Mouse (Mus musculus) forebrain, embryonic 11.5 days (tissue): ENCODE data around the gene Pafah1b3. TPM values are rescaled to one million over a fixed set of nuclear protein-coding genes. Genes with fewer than 3 reads are reported as not detected.

Source experiments
- ATAC-seq: fragments of 200-750 bp; cut with Nextera tagmentation; replicated peaks from 2 replicates; pipeline ENCODE4 v1.8.0; 2017; ENCODE audit warnings: moderate TSS enrichment; ENCODE audit not compliant: low FRiP score
- DNase-seq: peaks from one replicate; pipeline ENCODE4 v3.0.0-alpha.2; 2017; ENCODE audit warnings: low spot score
- H3K27ac ChIP-seq: fragments of 300-500 bp; sonication (generic); 2 replicates; pipeline ENCODE4 v1.5.1; 2014; ENCODE audit warnings: low read depth, low read length
- H3K27me3 ChIP-seq: fragments of 300-500 bp; sonication (generic); 2 replicates; pipeline ENCODE4 v1.6.1; 2014; ENCODE audit warnings: mild to moderate bottlenecking, low read length, mixed read lengths; ENCODE audit not compliant: control insufficient read depth, insufficient read depth
- H3K36me3 ChIP-seq: fragments of 300-500 bp; sonication (generic); 2 replicates; pipeline ENCODE4 v1.6.1; 2014; ENCODE audit warnings: mild to moderate bottlenecking, low read length, moderate library complexity, mixed read lengths; ENCODE audit not compliant: control insufficient read depth, insufficient read depth
- H3K4me1 ChIP-seq: fragments of 300-500 bp; sonication (generic); replicated peaks from 2 replicates; pipeline ENCODE4 v1.6.1; 2014; ENCODE audit warnings: low read length, mixed read lengths; ENCODE audit not compliant: control insufficient read depth, insufficient read depth
- H3K4me2 ChIP-seq: fragments of 300-500 bp; sonication (generic); 2 replicates; pipeline ENCODE4 v1.6.1; 2014; ENCODE audit warnings: low read depth, mild to moderate bottlenecking, low read length, moderate library complexity, mixed read lengths; ENCODE audit not compliant: severe bottlenecking
- H3K4me3 ChIP-seq: fragments of 300-500 bp; sonication (generic); 2 replicates; pipeline ENCODE4 v1.5.1; 2014; ENCODE audit warnings: low read depth, low read length
- H3K9ac ChIP-seq: fragments of 300-500 bp; sonication (generic); 2 replicates; pipeline ENCODE4 v1.6.1; 2014; ENCODE audit warnings: low read length
- H3K9me3 ChIP-seq: fragments of 300-500 bp; sonication (generic); 2 replicates; pipeline ENCODE4 v1.6.1; 2016; ENCODE audit warnings: low read length, mixed read lengths; ENCODE audit not compliant: control insufficient read depth
- WGBS: fragments of 180-500 bp; shearing (Covaris S2); extraction: QIAGEN DNeasy Blood & Tissue Kit; methylation state at CpG from one replicate; pipeline ENCODE4 v1.1.7; 2014; 5-methylcytosine and 5-hydroxymethylcytosine counted together
- polyA plus RNA-seq: library from polyadenylated mRNA; unstranded; fragments of >200 nt; fragmentation: Nextera tagmentation; extraction: Ambion mirVana; gene quantifications from 2 replicates; pipeline ENCODE4 v1.2.1, GENCODE M21; 2014

Pafah1b3 gene
- polyA plus RNA-seq, 1 experiment from 2014 or later = 298 TPM

DNA sequence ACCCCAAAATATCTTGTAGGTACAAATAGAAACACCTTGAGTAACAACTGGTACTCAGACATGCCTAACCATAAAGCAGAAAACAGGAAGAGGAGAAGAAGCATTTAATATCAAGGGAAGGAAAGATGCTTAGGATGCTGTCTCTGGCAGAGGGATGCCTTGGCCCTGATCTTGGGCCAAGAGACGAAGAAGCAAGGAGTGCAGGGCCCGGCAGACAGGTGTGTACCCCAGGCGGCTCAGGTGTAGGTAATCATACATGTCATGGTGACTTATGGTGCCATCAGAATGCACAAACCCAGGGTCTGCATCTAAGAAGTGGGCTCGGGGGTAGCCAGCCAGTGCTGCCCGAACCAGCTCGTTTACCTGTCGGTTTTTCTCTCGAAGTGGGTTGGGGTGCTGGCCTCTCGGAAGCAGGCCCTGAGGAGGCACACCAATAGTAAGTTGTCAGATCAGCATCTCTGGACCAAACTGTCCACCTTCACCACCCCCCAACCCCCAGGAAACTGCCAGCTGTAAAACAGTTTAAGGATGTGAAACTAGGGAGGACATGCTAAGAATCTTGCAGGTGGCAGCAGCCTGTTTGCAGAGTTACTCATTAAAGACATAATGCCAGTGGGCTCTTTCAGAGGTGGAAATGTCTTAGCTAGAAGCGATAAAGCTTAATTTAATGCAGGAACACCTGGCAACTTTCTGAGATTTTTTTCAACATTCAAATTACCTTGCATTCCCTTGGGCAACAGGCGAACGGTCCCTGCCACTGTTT, 2.6 kb downstream of the Pafah1b3 start:
- Histone ChIP-seq H3K4me3 (no peak overlapping the region), H3K27me3 (no peaks in the 10 kb centered on the region), H3K9me3 (no peaks in the 10 kb centered on the region), H3K4me2 (no peak overlapping the region), H3K4me1 (peaks cover 9% of the 10 kb centered on the region; the same call in 1 of the 2 replicates), H3K36me3 (peaks cover 14% of the 10 kb centered on the region), H3K27ac (no peak overlapping the region), H3K9ac (no peak overlapping the region)
- DNase-seq (no peak), ATAC-seq (no peak)
- WGBS = 92% methylated on average over 12 of the region's 12 CpGs

DNA sequence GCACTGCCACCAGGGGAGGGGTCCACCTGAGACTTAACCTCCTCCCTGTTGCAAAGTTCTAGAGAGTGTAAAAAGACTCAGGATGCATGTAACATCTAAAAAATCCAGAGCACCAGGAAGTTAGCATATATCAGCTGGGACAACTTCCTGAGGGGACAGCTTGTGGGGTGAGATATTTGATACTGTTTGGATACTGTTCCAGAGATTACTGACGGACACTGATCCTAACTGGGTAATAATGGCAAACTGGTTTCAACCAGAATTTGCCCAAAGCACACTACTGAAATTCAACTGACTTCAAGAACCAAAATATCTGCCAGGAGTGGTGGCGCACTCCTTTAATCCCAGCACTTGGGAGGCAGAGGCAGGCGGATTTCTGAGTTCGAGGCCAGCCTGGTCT, 3.3 kb downstream of the Pafah1b3 start:
- H3K27ac ChIP-seq = no peak overlapping the region
- DNase-seq (no peak), ATAC-seq (no peak)
- no peak overlapping the region for H3K9ac ChIP-seq
- peaks cover 9% of the 10 kb centered on the region; the same call in 1 of the 2 replicates for H3K4me1 ChIP-seq
- no peak overlapping the region for H3K4me3 ChIP-seq
- no peak overlapping the region for H3K4me2 ChIP-seq
- peaks cover 20% of the 10 kb centered on the region for H3K36me3 ChIP-seq
- 90% methylated on average over 4 of the region's 4 CpGs for WGBS
- H3K27me3 ChIP-seq = no peaks in the 10 kb centered on the region
- H3K9me3 ChIP-seq = no peaks in the 10 kb centered on the region; the same call in 1 of the 2 replicates

DNA sequence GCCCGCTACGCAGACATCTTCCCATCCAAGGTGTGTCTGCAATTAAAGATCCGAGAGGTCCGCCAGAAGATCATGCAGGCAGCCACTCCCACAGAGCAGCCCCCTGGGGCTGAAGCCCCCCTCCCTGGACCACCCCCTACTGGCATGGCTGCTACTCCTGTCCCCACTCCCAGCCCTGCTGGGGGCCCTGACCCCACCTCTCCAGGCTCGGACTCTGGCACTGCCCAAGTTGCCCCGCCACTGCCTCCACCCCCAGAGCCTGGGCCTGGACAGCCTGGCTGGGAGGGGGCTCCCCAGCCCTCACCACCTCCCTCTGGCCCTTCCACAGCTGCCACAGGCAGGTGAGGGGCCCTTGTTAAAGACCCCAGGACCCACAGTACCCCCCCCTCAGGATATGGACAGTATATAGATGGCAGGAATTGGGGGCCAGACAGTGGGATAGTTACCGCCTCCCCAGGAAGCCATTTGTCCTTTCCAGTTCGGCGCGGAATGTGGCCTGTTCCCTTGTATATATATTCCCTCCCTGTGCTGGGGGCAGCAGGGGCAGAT, 4.5 kb downstream of the Pafah1b3 start:
- H3K36me3 ChIP-seq = peaks cover 30% of the 10 kb centered on the region
- DNase-seq = no peak
- H3K4me1 ChIP-seq = peaks cover 9% of the 10 kb centered on the region; the same call in 1 of the 2 replicates
- H3K9ac ChIP-seq = no peak overlapping the region
- no peak for ATAC-seq
- 81% methylated on average over 10 of the region's 10 CpGs for WGBS
- H3K27me3 ChIP-seq = no peaks in the 10 kb centered on the region
- H3K27ac ChIP-seq = no peak overlapping the region
- no peaks in the 10 kb centered on the region; the same call in 1 of the 2 replicates for H3K9me3 ChIP-seq
- H3K4me2 ChIP-seq = no peak overlapping the region
- no peak overlapping the region for H3K4me3 ChIP-seq

DNA sequence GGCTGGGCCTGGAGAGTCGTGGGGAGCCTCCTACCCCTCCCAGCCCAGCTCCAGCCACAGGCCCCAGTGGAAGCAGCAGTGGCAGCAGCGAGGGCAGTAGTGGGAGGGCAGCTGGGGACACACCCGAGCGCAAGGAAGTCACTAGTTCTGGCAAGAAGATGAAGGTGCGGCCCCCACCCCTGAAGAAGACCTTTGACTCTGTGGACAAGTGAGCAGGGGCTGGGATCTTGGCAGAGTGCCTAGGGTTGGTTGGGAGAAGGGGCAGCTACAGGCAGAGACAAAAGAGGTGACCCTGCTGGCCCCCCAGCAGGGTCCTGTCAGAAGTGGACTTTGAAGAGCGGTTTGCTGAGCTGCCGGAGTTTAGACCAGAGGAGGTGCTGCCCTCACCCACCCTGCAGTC, 5.7 kb downstream of the Pafah1b3 start:
- Histone ChIP-seq H3K27me3 (no peaks in the 10 kb centered on the region), H3K9me3 (no peaks in the 10 kb centered on the region; the same call in 1 of the 2 replicates), H3K4me1 (peaks cover 5% of the 10 kb centered on the region; the same call in 1 of the 2 replicates), H3K36me3 (peaks cover 37% of the 10 kb centered on the region), H3K27ac (no peak overlapping the region), H3K9ac (no peak overlapping the region; the same call in 1 of the 2 replicates), H3K4me2 (no peak overlapping the region), H3K4me3 (no peak overlapping the region)
- DNase-seq (no peak), ATAC-seq (no peak)
- WGBS = 74% methylated on average over 7 of the region's 7 CpGs

DNA sequence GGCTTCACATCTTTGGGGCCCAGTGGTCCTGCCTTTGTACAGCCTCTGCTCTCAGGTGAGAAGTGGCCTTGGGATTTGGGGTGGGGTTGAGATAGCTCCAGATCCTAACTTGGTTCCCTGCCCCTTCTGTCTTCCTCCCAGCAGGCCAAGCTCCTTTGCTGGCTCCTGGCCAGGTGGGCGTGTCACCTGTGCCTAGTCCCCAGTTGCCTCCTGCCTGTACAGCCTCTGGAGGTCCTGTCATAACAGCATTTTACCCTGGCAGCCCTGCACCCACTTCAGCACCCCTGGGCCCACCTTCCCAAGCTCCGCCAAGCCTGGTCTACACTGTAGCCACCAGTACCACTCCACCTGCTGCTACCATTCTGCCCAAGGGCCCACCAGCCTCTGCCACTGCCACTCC, 6.9 kb downstream of the Pafah1b3 start:
- Histone ChIP-seq H3K36me3 (peaks cover 45% of the 10 kb centered on the region), H3K4me1 (0 out of 2 replicates have a peak, but pooled peaks cover 2% of the 10 kb centered on the region), H3K9me3 (no peaks in the 10 kb centered on the region; the same call in 1 of the 2 replicates), H3K27me3 (no peaks in the 10 kb centered on the region), H3K9ac (no peak overlapping the region), H3K4me2 (no peak overlapping the region), H3K27ac (no peak overlapping the region), H3K4me3 (no peak overlapping the region)
- DNase-seq (no peak), ATAC-seq (no peak)
- WGBS = 87% methylated on average over 2 of the region's 2 CpGs

DNA sequence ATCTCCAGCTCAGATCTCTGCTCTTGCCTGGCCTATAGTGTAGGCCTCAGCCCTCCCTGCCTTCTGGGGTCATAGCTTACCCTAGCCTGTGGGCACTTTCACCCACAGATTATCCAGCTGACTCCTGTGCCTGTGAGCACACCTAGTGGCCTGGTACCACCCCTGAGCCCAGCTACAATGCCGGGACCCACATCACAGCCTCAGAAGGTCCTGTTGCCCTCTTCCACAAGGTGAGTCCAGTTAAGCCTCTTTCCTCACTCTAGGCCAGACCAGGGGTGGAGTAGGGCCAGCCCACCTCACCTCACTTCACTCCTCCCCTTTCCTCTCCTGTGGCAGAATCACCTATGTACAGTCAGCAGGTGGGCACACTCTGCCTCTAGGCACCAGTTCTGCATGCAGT, 7.3 kb downstream of the Pafah1b3 start:
- Histone ChIP-seq H3K36me3 (peaks cover 48% of the 10 kb centered on the region), H3K27me3 (no peaks in the 10 kb centered on the region), H3K4me2 (no peak overlapping the region), H3K4me1 (0 out of 2 replicates have a peak, but pooled peaks cover 2% of the 10 kb centered on the region), H3K27ac (no peak overlapping the region), H3K9ac (no peak overlapping the region), H3K9me3 (no peaks in the 10 kb centered on the region; the same call in 1 of the 2 replicates), H3K4me3 (no peak overlapping the region)
- ATAC-seq (no peak), DNase-seq (no peak)
- 100% methylated on average over 1 of the region's 1 CpGs for WGBS

DNA sequence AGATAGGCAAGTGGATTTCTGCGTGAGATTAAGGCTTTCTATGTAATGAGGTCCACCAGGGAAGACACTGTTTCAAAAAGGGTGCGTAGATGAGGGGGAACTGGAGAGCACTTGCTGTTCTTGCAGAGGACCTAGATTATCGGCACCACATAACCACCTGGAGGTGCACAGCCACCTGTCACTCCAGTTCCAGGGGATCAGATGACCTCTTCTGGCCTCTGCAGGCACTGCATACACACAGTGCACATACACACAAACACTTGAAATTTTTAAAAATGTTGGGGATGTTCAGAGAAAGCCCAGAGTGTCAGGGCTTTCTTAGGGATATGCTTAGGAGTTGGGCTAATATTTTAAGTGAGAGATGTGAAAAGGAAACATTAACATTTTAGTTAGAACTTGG, 7.9 kb downstream of the Pafah1b3 start:
- ATAC-seq = no peak
- 0 out of 2 replicates have a peak, but pooled peaks cover 2% of the 10 kb centered on the region for H3K4me1 ChIP-seq
- H3K27me3 ChIP-seq = no peaks in the 10 kb centered on the region
- H3K9me3 ChIP-seq = no peaks in the 10 kb centered on the region; the same call in 1 of the 2 replicates
- H3K4me2 ChIP-seq = no peak overlapping the region
- WGBS = 95% methylated on average over 3 of the region's 3 CpGs
- H3K4me3 ChIP-seq = no peak overlapping the region
- H3K9ac ChIP-seq = no peak overlapping the region
- DNase-seq = no peak
- H3K36me3 ChIP-seq = peaks cover 53% of the 10 kb centered on the region
- H3K27ac ChIP-seq = no peak overlapping the region

DNA sequence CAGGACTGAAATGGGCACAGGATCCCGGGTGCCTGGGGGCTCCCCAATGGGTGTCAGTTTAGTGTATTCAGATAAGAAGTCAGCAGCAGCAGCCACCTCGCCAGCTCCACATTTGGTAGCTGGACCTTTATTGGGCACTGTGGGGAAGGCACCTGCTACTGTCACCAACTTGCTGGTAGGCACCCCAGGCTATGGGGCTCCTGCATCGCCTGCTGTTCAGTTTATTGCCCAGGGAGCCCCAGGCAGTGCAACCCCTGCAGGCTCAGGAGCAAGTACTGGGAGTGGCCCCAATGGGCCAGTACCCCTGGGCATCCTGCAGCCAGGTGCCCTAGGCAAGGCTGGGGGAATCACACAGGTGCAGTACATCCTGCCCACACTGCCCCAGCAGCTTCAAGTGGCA, 9.1 kb downstream of the Pafah1b3 start:
- H3K36me3 ChIP-seq = peaks cover 53% of the 10 kb centered on the region
- WGBS = 92% methylated on average over 3 of the region's 3 CpGs

More for the DNA sequence above, 9.1 kb downstream of the Pafah1b3 start:
- H3K9me3 ChIP-seq = no peaks in the 10 kb centered on the region; the same call in 1 of the 2 replicates
- H3K27ac ChIP-seq = no peak overlapping the region
- peaks cover 7% of the 10 kb centered on the region; the same call in 1 of the 2 replicates for H3K4me1 ChIP-seq
- DNase-seq (no peak), ATAC-seq (no peak)
- no peak overlapping the region for H3K4me2 ChIP-seq
- no peak overlapping the region for H3K9ac ChIP-seq
- no peak overlapping the region for H3K4me3 ChIP-seq
- no peaks in the 10 kb centered on the region for H3K27me3 ChIP-seq
